Mouse (Mus musculus): ENCODE results near the gene Ksr2.
"Not testable (repeated sequence)": the region's sequence is repeated elsewhere in the genome, so short reads cannot be mapped to it uniquely, and the experiment has no call there.

Ksr2 gene

DNA sequence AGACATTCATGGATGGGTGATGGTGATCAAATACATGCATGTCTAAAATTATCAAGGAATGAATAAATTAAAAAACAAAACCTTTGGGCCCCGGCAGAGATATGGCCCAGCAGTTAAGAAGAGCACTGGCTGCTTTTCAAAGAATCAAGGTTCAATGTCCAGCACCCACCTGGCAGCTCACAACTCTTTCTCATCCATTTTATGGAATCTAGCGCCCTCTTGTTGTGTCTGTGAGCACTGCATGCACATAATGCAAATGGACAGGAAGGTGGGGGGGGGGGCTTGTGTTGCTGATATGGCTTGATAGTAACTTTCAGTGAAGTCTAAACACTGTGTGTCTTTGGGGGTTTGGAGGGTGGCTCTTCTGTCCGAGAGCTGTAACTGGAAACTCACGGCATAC lies 5.6 kb upstream of the Ksr2 start:
- DNase-seq (ENCODE audit: low spot score), result no peak

DNA sequence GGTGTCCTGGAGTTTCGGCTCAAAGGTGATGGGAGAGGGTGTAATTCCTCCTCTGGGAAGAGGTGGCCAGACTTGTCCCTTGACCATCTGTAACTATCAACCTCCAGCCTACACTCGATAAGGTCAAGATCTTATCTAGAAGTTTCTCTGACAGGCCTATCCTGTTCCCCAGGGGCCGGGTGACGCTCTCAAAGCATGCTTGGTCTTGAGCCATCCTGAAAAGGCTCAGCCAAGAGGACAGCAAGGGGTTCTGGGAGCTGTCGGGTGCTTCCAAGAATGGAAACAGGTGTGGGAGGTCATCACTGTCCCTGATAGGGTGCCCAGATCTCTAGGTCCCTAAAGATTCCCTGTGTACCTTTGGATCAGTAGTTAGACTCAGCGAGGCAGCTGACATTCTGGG lies 4.4 kb upstream of the Ksr2 start:
- no peak for DNase-seq (ENCODE audit: low spot score)

DNA sequence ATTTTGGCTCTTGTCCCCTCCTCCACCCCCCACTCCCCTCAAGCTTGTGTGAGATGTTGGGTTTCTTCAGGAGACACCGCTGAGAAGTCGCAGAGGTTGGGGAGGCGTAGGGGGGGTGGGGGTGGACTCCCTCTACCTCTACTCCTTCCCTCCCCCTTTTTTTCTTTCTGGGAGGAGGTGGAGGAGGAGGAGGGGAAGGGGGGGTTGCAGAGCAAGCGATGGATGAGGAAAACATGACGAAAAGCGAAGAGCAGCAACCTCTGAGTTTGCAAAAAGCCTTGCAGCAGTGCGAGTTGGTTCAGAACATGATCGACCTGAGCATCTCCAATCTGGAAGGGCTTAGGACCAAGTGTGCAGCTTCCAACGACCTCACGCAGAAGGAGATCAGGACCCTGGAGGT lies 811 bp downstream of the Ksr2 start:
- DNase-seq (ENCODE audit: low spot score), result no peak

DNA sequence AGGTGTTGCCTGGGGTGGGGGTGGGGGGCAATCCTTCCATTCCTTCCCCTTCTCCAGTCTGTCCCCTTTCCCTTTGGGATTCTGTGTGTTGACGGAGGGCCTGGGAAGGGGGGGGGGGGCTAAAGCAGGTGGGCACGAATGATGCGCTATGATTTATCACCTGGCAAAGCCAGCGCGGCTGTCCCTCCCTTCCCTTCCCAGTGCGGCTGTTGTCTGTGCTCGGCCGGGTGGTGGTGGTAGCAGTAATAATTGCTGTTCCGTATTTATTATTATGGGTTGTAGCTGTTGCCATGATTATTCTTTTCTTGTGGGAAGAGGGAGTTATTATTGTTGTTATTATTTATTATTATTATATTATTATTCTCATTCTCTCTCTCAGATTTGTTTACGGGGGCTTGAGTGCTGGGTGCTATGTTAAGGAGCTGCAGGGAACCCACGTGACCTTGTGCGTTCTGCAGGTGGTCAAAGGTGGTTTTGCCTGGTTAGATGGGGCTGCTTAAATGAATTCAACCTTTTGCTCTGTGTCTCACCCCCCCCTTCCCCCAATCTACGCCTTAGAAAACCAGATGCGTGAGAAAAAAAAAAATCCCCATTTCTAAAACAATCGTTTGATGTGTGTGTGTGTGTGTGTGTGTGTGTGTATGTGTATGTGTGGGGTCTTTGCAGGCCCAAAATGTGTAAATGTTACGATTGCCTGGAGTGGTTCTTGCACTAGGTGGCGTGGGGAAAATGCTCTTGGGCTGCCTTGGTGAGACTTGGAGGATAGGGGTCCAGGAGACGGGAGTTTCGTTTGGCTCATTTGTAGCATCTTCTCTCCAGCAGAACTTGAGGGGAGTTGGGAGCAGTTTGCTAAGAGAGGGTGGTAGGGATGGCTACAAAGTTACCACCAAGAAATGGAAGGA lies 1.5 kb downstream of the Ksr2 start:
- DNase-seq (ENCODE audit: low spot score), result no peak

DNA sequence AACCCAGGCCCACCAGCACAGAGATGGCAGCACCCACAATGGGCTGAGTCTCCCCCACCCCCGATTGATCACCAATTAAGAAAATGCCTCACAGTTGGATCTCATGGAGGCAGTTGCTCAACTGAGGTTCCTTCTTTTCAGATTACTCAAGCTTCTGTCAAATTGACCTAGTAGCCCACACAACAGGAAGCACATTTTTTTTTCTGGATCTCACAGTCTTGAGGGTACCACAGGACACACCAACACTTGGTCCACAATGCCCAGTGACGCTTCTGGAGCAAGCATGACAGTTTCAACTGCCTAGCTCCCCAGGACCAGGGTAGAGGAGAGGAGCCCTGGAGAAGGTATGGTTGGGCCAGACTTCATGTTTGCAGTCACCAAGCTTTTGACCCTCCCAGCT lies 3.6 kb downstream of the Ksr2 start:
- no peak for DNase-seq (ENCODE audit: low spot score)

DNA sequence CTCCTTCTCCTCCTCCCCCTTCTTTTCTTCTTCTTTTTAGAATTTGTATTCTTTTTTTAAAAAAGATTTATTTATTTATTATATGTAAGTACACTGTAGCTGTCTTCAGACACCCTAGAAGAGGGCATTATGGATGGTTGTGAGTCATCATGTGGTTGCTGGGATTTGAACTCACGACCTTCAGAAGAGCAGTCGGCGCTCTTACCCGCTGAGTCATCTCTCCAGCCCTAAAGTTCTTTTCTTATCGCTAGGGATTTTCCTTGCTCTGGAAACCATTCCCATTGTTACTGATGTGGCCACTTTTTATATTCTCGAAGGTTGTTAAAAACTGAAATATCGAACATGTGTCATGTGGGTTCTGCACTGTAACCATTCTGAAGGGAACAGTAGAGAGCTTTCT lies 19.7 kb downstream of the Ksr2 start:
- not testable (repeated sequence) for DNase-seq (ENCODE audit: low spot score)

DNA sequence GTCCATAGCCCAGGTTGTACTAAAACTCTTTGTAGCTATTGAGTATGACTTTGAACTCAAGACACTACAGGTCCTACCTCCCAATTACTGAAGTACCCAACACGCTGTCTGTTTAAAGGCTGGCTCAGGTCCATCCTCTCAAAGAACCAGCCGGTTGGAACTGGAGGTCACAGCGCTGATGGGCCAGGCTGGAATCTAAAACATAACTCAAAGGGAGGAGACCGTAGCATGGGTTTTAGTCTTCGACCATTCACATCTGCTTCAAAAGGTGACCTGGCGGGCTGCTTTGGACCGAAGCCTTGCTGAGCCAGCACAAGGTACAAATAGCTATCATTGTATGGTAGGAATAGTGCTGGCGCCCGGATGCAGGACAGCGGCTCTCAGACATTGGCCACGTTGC lies 26.5 kb downstream of the Ksr2 start:
- no peak for DNase-seq (ENCODE audit: low spot score)

DNA sequence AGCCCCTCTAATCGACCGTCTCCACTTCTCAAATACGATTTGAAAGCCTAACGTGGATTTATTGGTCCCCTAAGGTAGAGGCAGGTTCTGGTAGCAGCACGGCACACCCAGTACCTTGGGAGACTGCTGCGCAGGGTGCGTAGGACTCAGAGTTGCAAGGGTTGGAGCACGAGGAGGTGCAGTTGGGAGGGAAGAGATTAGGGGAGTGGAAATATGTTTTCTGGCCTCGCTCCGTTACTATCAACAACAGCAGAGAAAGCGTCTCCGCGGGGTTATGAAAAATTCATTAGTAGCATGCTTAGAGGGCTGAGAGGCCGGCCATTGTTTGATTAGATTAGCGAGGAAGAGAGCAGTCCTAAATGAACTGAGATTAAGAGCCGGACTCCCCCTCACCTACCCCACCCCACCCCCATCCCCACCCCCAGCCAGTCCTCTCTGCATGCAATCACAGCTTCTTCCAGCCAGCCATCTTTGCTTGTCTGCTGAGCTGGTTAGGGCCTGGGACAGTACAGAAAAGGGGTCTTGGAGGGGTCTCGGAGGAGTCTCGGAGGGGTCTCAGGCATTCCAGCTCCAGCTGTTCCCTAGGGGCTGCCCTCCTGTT lies 27.5 kb downstream of the Ksr2 start:
- no peak for DNase-seq (ENCODE audit: low spot score)

DNA sequence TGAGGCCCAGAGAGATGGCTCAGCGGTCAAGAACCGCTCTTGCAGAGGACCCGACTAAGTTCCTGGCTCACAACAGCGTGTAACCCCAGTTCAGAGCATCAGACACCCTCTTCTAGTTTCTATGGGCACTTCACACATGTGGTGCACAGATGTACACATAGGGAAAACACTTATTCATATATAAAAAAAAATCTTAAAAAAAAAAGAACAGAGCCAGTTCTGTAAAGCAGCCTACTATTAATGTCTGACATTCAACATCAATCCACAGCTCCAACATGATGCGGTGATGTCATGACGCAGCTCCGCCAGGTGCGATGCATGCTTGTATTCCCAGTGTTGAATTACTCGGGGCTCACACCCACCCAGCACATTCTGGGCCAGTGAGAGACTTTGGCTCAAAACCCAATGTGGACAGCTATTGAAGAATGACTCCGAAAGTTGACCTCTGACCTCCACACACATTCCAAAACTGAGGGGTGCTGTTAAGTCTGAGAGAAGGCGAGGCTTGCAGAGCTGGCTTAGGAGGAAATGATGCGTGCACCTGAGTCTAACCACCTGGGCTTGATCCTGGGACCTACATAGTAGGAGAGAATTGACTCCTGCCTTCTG lies 28.5 kb downstream of the Ksr2 start:
- no peak for DNase-seq (ENCODE audit: low spot score)

DNA sequence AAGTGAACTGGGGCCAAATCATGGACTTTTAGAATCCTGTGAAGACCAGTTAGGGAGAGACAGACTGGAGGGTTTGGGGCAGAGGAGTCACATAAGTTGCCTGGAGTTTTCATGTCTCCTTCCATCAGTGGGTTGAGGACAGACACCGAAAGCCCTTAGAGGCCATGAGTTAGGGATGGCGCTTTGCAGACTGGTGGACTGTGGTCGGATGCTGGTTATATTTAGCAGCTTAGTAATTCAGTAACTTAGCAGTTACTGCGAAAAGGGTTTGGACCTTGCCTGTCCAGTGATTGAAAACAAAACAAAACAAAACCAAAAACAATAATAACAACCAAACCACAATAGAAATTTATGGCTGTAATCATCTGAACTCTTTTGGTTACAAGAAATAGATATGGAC lies 29.3 kb downstream of the Ksr2 start:
- DNase-seq (ENCODE audit: low spot score), result no peak

DNA sequence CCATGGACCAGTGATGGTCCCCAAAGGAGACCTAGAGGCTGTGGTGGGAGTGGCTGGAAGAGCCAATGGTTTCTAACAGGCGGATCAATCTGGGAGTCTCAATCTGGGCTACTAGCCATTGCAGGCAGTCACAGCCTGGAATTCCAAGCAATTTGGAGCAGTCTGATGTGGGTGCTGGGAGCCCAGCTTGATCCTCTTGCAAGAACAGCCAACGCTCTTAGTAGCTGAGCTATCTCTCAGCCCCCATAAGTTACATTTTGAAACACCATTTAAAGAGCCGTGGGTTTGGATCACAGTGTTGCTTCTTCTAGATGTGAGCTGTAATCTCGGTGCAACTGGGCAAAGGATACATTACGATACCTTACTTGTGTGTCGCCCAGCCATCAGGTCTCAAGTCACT lies 30.1 kb downstream of the Ksr2 start:
- DNase-seq (ENCODE audit: low spot score), result no peak

DNA sequence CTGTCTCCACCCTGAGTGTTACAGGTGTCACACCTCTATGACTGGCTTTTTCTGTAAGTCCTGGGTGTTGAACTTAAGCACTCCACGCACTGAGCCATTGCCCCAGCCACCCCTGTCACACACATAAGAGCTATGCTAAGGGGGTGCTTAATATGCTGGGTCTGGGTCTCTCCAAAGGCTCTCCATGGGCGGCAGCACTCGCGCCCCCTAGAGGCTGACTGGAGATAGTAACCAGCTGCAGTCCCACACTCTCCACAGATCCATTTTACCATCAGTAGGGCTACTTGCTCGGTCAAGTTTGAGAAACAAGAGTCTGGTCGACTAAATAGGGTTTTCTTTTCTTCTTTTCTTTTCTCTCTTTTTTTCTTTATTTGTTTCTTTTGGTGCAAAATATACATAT lies 33.9 kb downstream of the Ksr2 start:
- DNase-seq (ENCODE audit: low spot score), result no peak

DNA sequence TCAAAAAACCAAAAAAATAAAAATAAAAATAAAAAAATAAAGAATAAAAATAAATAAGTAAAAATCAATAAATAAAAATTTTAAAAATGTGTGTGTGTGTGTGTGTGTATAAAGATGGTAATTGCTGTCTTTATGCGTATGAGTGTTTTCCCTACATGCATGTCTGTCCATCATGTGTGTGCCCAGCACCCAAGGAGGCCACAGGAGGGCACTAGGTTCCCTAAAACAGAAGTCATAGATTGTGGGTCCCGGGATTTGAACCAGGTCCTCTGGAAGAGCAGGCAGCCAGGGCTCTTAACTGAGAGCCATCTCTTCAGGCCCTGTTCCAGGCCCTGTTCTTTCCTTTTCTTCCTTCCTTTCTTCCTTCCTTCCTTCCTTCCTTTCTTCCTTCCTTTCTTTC lies 38.2 kb downstream of the Ksr2 start:
- DNase-seq (ENCODE audit: low spot score), result no peak

DNA sequence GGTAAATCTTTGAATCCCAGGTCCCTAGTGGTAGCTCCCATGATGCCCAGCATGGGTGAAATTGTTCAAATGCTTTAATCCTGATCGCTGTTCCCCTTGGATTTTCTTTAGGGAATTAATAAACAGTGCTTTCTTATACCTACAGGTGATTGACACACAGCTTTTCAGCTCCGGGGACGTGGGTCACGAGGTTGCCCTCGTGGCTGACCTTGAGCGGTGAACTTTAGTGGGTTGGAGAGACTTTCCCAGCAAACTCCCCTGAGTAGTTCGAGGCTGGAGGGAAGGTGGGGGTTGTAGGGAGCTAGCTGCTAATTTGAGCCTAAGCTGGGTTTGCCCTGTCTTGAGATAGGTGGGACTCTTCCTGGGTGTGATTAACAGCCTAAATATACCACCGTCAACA lies 41.7 kb downstream of the Ksr2 start:
- no peak for DNase-seq (ENCODE audit: low spot score)

DNA sequence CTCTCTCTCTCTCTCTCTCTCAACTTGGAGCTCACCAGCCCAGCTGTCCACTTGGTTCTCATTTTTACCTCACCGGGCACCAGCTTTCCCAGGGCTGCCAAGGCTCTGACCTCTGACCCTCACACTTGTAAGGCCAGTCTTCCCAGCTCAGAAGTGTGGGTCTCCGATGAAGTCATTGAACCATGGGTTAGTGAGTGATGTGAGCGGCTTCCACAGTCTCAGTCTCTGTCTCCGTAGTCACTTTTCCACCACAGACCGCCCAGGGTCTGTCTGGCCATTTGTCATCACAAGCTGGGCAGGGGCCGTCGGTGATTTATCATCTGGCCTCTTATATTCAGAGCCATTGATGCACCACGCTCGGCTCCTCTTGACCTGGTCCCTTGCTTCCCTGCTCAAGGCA lies 43.3 kb downstream of the Ksr2 start:
- DNase-seq (ENCODE audit: low spot score), result no peak

DNA sequence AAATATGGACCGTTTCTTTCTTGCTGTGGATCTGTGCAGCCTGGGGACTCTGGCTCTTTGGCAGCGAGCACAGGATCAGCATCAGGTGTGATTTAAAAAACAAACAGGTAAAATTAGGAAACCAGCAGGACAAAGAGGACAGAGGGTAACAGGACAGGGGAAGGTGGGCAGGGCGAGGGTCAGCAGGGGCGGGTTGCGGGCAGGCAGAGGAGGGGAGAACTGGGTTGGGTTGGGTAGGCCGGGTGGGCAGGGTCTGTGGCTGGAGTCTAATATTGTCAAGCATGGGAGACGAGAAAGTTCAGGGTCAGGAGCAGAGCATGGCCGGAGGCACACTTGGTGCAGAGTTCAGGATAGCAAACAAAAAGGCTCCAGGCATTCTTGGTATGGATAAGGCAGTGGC lies 43.8 kb downstream of the Ksr2 start:
- no peak for DNase-seq (ENCODE audit: low spot score)

DNA sequence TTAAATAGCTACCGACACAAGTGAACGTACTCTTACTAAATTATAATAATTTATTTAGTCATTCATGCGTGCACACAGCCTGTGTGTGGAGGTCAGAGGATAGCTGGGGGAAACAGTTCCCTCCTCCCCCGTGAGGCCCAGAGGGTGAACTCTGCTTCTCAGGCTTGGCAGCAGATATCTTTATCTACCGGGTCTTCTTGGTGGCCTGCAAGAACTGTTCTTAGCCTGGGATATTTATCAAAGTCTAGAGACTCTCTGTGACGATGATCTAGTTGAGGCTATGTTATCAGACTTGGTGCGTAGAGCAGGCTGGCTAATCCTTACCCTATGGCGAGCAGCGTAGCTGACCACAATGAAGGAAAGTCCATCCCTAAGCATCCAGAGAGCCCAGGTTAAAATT lies 45.1 kb downstream of the Ksr2 start:
- DNase-seq (ENCODE audit: low spot score), result no peak

DNA sequence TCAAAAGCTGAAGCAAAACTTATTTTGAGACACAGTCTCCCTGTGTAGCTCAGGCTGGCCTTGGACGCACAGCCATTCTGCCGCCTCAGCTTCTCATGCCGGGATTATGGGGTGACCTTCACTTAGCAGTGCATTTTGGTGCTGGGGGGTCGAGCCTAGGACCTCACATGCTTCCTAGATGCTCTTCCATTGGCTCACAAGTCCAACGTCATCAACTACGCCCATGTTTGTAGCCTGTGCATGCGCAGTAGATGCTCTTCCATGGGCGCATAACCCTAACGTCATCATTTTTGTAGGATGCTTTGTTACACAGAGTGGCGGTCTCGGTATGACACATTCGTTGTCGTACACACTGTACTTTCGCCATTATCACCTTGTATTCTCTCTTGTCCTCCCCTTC lies 46.5 kb downstream of the Ksr2 start:
- DNase-seq (ENCODE audit: low spot score), result no peak

DNA sequence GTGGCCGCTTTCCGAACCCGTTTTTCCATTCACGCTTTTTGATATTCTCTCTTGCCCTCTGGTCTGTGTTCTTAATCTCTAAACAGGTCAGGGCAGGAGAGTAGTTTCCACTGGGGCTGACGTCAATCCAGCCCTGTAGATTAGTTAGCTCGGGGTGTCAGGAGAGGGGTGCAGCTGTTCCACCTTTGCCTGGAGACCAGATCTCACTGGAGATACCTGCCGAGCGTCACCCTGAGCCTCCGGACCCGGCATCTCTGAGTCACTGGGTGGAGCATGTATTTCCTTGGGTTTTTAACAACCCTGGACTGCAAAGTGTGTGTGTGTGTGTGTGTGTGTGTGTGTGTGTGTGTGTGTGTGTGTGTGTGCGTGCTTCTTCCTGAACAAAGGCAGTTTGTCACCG lies 53.3 kb downstream of the Ksr2 start:
- no peak for DNase-seq (ENCODE audit: low spot score)

DNA sequence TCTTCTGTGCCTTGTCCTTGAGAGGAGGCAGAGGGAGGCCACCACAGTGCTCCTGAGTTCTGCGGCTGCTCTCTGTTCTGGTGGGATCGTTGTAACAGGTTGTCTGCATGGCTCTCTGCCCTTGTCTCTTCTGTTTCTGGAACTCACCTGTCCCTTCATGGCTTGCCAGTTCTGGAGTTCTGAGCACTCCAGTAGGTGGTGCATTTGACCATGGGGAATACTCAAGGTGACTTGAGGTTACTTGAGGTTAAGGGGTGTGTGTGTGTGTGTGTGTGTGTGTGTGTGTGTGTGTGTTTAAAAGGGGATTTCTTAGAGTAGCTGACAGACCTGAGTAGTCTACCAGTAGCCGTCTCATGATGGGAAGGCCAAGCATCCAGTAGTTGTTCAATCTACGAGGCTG lies 55.2 kb downstream of the Ksr2 start:
- DNase-seq (ENCODE audit: low spot score), result no peak

DNA sequence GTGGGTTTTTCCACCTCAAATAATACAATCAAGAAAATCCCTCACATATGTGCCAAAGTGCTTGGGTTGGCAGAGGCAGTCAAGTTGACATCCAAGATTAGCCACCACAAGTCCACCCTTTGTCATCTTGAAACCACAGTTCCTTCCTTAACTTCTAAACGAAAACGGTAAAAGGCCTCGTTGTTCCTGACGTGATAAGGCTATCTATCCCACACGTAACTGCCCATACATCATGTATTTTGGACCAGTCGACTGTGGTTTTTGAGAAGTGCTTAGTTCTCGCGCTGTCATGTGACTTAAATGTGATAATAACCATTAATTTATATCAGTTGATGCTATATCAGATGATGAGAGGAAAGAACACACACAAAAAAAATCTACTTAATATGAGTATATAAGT lies 55.8 kb downstream of the Ksr2 start:
- DNase-seq (ENCODE audit: low spot score), result no peak

DNA sequence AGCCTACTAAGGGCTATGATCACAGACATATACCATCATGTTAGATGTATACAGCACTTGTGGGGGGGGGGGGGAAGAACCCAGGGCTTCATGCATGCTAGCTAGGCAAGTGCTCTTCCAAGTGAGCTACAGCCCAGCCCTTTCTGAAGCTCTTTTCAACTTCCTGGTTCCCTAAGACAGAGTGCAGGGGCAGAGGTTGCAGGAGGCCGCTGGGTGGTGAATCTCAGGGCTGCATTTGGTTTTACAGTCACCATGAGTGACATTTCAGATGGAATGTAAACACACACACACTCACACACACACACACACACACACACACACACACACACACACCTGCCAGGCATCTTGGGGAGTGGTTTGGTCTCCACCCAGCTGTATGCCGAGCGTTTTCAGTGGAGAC lies 67.4 kb downstream of the Ksr2 start:
- no peak for DNase-seq (ENCODE audit: low spot score)

DNA sequence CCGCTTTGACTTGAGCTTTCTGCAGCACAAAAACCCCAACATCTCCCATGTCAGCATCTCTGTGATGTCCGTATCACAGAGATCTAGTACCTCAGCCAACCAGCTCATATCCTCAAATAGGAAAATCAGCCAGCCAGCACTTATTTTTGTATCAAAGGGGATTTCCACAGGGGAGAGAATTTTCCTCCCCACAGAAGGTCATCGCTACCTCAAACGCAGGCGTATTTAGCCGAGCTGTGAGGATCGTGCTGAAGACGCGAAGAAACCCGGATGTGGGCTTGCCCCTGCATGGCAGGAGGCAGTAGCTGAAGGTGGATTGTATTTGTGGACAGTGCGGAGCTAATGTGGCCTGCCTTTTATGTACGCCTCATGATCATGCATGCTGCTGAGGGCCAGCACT lies 67.8 kb downstream of the Ksr2 start:
- no peak for DNase-seq (ENCODE audit: low spot score)

DNA sequence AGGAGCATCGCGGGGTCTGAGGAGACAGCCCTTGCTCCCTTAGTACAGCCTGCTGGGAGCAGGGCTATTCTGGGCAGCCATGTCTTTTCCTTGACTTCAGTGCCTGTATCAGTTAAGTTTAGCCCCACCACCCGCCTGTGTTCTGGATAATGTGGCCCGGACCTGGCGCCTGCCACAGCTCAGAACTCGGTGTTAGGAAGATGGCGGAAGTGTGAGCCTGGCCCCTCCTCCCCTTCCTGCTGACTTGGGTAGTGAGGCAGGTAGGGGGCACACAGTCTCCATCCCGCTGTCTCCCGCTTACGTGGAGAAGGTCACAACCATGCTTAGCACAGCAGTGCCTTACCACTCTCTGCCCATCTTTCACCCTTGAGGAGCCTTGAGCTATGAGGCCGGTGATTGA lies 68.2 kb downstream of the Ksr2 start:
- no peak for DNase-seq (ENCODE audit: low spot score)
